Mouse (Mus musculus) CH12.LX (cell line): ENCODE data around the gene Fcgr1.
"Not testable (repeated sequence)": the region's sequence is repeated elsewhere in the genome, so short reads cannot be mapped to it uniquely, and the experiment has no call there.

ENCODE experiments used
- CHD1 ChIP-seq: IDR thresholded peaks from 2 replicates; pipeline ENCODE4 v1.6.1; 2012; ENCODE audit warnings: low read depth, low read length, improper control_type of control experiment, inconsistent platforms
- CTCF ChIP-seq, 2 experiments: IDR thresholded peaks in 1 of 2; conservative IDR thresholded peaks in 1 of 2; 2 replicates each; pipeline ENCODE4 v1.5.1; 2011 to 2012; ENCODE audit warnings: low read depth in 2 of 2, low read length in 2 of 2, improper control_type of control experiment in 1 of 2, inconsistent platforms in 1 of 2, mild to moderate bottlenecking in 1 of 2, moderate library complexity in 1 of 2
- EP300 ChIP-seq: IDR thresholded peaks from 2 replicates; pipeline ENCODE4 v1.6.1; 2011; ENCODE audit warnings: low read length, improper control_type of control experiment
- POLR2A ChIP-seq: IDR thresholded peaks from 2 replicates; pipeline ENCODE4 v1.6.1; 2011; ENCODE audit warnings: low read depth, mild to moderate bottlenecking, improper control_type of control experiment, low read length

DNA sequence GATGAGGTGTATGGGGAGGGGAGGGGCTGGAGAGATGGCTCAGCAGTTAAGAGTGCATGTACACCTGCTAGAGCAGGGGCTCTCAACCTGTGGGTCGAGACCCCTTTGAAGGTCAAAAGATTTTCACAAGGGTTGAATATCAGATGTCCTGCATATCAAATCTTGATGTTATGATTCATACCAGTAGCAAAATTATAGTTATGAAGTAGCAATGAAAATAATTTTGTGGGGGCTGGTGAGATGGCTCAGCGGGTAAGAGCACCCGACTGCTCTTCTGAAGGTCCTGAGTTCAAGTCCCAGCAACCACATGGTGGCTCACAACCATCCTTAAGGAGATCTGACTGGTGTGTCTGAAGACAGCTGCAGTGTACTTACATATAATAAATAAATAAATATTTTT is 3.0 kb downstream of the Fcgr1 start:
- not testable (repeated sequence) for TF ChIP-seq EP300; POLR2A; CHD1; CTCF (conservative IDR thresholded peaks at IDR 0.05 in 1 of 2, IDR thresholded peaks at IDR 0.05 in 1 of 2; ENCODE audit: low read depth in 2 of 2, low read length in 2 of 2)
